Mouse (Mus musculus) T-helper 17 cell (primary cell): Measurements from ENCODE around the gene Tigd2.

ENCODE experiments used
- in situ Hi-C, 2 experiments: fragments of 300-600 bp; cut with MboI, MseI; formaldehyde crosslinking; loops; 1 replicate in 1 of 2; 2 replicates in 1 of 2; pipeline ENCODE4 v1.15.1; 2025; ENCODE audit warnings: high pct_unique_total_duplicates in 2 of 2

The Tigd2 gene

GRCm38 (mm10) chr6:59208685-59209298 lies at the start of gene Tigd2:
Tigd2 (plus strand) TSS chr6:59208870.
- in situ Hi-C loops = no loop called here

- in situ Hi-C loops = loop anchor here (5.0 to 10.0 kb wide), 3 partner anchors 65 to 547 kb away; no protein-coding TSS in a partner anchor
These were observed 46.7 kb upstream of the Tigd2 start for GRCm38 (mm10) chr6:59161801-59162478.

GRCm38 (mm10) chr6:59162887-59163286 lies 45.8 kb upstream of the Tigd2 start:
- in situ Hi-C loops = loop anchor here (5.0 to 10.0 kb wide), 3 partner anchors 66 to 548 kb away; no protein-coding TSS in a partner anchor

GRCm38 (mm10) chr6:59163407-59163806 lies 45.3 kb upstream of the Tigd2 start:
- in situ Hi-C loops = loop anchor here (5.0 to 10.0 kb wide), 3 partner anchors 66 to 549 kb away; no protein-coding TSS in a partner anchor

- in situ Hi-C loops = loop anchor here (5.0 to 10.0 kb wide), 4 partner anchors 72 to 554 kb away; no protein-coding TSS in a partner anchor
These were observed 39.7 kb upstream of the Tigd2 start for GRCm38 (mm10) chr6:59168939-59169338.

GRCm38 (mm10) chr6:59171230-59171629 lies 37.4 kb upstream of the Tigd2 start:
- in situ Hi-C loops = no loop called here

- in situ Hi-C loops = no loop called here
These were observed 34.7 kb upstream of the Tigd2 start for GRCm38 (mm10) chr6:59173940-59174339.

- in situ Hi-C loops = loop anchor here (5.0 to 25.0 kb wide), 3 partner anchors 156 to 341 kb away; partner anchors contain the start of genes Fam13a (in 1 of the 2) and Herc3 (in 1 of the 2)
These were observed 30.6 kb upstream of the Tigd2 start for GRCm38 (mm10) chr6:59178051-59178450.

- in situ Hi-C loops = loop anchor here in 1 of 2 experiments (5.0 to 25.0 kb wide), 2 partner anchors 343 to 578 kb away; partner anchors contain the start of gene Herc3
These were observed 28.2 kb upstream of the Tigd2 start for GRCm38 (mm10) chr6:59180376-59180996.

- in situ Hi-C loops = loop anchor here in 1 of 2 experiments (25.0 kb wide), 1 partner anchor 348 kb away; the partner anchor contains the start of gene Herc3
These were observed 23.5 kb upstream of the Tigd2 start for GRCm38 (mm10) chr6:59185010-59185699.

- in situ Hi-C loops = loop anchor here in 1 of 2 experiments (25.0 kb wide), 1 partner anchor 353 kb away; the partner anchor contains the start of gene Herc3
These were observed 18.7 kb upstream of the Tigd2 start for GRCm38 (mm10) chr6:59190006-59190405.

GRCm38 (mm10) chr6:59194518-59194917 lies 14.2 kb upstream of the Tigd2 start:
- in situ Hi-C loops = loop anchor here in 1 of 2 experiments (25.0 kb wide), 1 partner anchor 357 kb away; the partner anchor contains the start of gene Herc3

GRCm38 (mm10) chr6:59195849-59196635 lies 12.6 kb upstream of the Tigd2 start:
- in situ Hi-C loops = loop anchor here in 1 of 2 experiments (25.0 kb wide), 1 partner anchor 359 kb away; the partner anchor contains the start of gene Herc3

GRCm38 (mm10) chr6:59196746-59197145 lies 11.9 kb upstream of the Tigd2 start:
- in situ Hi-C loops = loop anchor here in 1 of 2 experiments (25.0 kb wide), 1 partner anchor 359 kb away; the partner anchor contains the start of gene Herc3

- in situ Hi-C loops = loop anchor here in 1 of 2 experiments (25.0 kb wide), 1 partner anchor 361 kb away; the partner anchor contains the start of gene Herc3
These were observed 10.3 kb upstream of the Tigd2 start for GRCm38 (mm10) chr6:59198356-59198755.

- in situ Hi-C loops = loop anchor here in 1 of 2 experiments (25.0 kb wide), 1 partner anchor 362 kb away; the partner anchor contains the start of gene Herc3
These were observed 9.6 kb upstream of the Tigd2 start for GRCm38 (mm10) chr6:59199021-59199420.

- in situ Hi-C loops = no loop called here
These were observed 1.1 kb upstream of the Tigd2 start for GRCm38 (mm10) chr6:59207561-59207960.

GRCm38 (mm10) chr6:59209299-59209707 lies 633 bp downstream of the Tigd2 start:
- in situ Hi-C loops = no loop called here

- in situ Hi-C loops = loop anchor here (25.0 kb wide), 2 partner anchors 629 to 979 kb away; no protein-coding TSS in a partner anchor
These were observed 24.5 kb downstream of the Tigd2 start for GRCm38 (mm10) chr6:59233191-59233590.

GRCm38 (mm10) chr6:59233651-59234050 lies 25.0 kb downstream of the Tigd2 start:
- in situ Hi-C loops = loop anchor here (25.0 kb wide), 2 partner anchors 629 to 979 kb away; no protein-coding TSS in a partner anchor
